Mouse (Mus musculus): ENCODE measurements around the gene Klf8.
"Not testable (repeated sequence)": the region's sequence is repeated elsewhere in the genome, so short reads cannot be mapped to it uniquely, and the experiment has no call there.

The Klf8 gene

GRCm38 (mm10) chrX:153237304-153237919 lies at the start of gene Klf8:
TSS of gene Klf8 (plus strand) at chrX:153237466.
- DNase-seq = peak; percentile 17 to 25

DNA sequence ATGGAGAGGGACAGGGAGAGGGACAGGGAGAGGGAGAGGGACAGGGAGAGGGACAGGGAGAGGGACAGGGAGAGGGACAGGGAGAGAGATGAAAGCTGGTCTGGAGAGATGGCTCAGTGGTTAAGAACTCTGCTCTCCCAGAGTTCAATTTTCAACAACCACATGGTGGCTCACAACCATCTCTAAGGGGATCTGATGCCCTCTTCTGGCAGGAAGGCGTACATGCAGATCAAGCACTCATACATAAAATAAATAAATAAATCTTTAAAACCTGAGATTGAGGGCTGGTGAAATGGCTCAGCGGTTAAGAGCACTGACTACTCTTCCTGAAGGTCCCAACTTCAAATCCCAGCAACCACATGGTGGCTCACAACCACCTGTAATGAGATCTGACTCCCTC lies 38.1 kb upstream of the Klf8 start:
- DNase-seq = not testable (repeated sequence)

- DNase-seq = no peak
Observed at GRCm38 (mm10) chrX:153211101-153211500, 26.2 kb upstream of the Klf8 start.

DNA sequence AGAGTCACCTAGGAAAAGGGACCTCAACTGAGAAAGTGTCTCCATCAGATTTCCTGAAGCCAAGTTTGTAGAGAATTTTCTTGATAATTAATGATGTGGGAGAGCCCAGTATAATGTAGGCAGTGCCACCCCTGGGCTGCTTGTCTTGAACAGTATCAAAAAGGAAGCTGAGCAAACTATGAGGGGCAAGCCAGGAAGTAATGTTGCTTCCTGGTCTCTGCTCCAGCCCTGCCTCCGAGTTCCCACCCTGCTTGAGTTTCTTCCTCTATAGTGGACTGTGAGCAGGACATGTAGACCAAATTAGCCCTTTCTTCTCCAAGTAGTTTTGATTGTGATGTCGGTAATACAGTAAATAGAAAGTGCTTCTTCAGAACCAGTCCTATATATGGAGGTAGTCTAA lies 6.0 kb upstream of the Klf8 start:
- no peak for DNase-seq

DNA sequence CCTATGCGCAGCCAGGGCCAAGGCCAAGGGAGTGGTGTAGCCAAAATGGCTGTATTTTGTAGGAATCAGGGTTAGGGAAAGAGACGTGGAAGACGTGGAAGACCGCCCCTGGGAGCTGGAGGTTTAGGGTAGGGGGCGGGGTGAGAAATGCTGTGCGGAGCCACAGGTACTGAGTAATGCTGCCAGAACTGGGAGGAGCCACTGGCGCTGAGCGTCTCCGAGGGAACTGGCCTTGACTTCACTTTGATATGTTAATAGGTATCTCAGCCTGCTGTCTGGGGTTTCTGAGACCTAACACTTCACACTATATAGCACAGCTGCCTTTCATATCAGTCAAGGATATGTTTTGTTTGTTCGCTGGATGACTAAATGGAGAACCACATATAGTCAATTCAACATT lies 4.0 kb upstream of the Klf8 start:
- no peak for DNase-seq

DNA sequence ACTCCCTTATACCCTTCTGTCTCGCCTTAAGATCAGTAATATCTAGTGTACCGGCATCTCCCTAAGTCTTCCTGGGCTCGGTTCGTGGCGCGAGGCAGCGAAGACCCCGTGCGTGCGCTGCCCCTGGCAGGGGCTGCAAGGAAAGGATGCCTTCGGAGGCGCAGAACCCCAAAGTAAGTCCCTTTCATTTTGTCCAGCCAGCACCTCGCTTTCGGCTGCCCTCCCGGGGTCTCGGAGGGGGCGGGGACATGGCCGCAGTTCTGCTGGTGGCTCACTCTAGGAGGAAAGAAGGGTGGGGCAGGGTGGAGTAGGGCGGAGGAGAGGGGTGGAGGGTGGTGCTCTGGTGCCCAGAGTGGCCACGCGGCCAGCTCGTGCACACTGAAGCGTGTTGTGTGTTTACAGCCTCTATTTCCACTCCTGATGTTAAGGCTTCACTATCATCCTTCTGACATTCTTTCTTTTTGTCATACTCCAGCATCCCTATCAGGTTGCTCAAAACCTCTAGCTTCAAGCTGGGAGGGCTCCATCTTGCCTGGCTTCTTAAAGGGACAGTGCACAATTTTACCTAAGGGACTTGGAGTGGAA lies 746 bp downstream of the Klf8 start:
- DNase-seq = peak; percentile 55 to 58

DNA sequence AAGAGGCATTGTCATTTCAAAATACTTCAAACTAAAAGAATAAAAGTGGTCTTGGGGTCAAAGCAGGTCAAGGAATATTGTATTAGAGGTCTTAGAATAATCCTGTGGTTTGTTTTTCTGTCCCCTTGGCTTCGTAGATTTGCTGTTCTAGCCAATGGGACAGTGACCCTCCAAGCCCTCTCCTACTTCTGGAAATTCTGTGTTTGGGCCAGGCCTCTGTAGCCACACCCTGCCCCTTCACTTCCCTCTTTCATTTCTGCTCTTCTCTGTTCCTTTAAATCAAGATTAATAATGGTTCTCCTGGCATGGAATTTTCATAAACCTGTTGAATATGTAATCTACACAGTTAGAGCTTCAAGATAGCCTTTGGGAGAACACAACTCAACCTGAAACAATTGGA lies 17.0 kb downstream of the Klf8 start:
- no peak for DNase-seq

- DNase-seq = no peak
Observed at GRCm38 (mm10) chrX:153255504-153255903, 18.2 kb downstream of the Klf8 start.

- DNase-seq = no peak
Observed at GRCm38 (mm10) chrX:153282185-153282584, 44.9 kb downstream of the Klf8 start.

GRCm38 (mm10) chrX:153311356-153311755 lies 74.1 kb downstream of the Klf8 start:
- DNase-seq = no peak

DNA sequence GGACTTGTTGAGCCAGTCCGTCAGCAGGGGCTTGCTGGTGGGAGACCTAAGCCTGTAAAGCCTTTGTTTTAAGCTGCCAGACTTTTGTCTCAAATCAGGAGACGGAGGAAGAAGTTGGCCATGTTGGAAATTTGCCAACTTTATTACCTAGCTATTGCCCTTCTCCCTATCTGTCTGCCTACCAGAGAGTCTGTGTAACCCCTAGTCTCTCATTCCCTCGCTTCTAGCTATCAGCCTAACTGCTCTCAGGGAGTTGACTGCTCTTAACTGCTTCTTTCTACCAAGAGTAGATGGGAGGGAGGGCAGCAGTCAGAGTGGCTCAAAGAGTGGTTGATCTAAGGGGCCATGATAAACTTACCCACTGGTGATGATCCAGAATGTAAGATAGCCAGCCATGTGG lies 85.8 kb downstream of the Klf8 start:
- DNase-seq = no peak

DNA sequence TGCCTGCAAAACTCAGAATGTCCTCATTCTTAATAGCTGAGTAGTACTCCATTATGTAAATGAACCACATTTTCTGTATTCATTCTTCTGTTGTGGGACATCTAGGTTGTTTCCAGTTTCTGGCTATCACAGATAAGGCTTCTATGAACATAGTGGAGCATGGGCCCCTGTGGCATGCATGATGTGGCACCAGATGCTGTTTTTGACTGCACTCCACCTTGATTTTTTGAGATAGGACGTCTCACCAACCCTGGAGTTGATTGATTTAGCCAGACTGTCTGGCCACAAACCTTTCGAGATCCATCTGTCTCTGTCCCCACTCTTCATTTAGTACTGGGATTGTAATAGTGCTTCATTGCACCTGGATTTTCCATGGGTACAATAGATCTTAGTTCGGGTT lies 96.9 kb downstream of the Klf8 start:
- not testable (repeated sequence) for DNase-seq

- DNase-seq = peak; percentile 37 to 49
Observed at GRCm38 (mm10) chrX:153359331-153360215, 122.3 kb downstream of the Klf8 start.

GRCm38 (mm10) chrX:153360216-153360590 lies 122.9 kb downstream of the Klf8 start:
- DNase-seq = no peak

DNA sequence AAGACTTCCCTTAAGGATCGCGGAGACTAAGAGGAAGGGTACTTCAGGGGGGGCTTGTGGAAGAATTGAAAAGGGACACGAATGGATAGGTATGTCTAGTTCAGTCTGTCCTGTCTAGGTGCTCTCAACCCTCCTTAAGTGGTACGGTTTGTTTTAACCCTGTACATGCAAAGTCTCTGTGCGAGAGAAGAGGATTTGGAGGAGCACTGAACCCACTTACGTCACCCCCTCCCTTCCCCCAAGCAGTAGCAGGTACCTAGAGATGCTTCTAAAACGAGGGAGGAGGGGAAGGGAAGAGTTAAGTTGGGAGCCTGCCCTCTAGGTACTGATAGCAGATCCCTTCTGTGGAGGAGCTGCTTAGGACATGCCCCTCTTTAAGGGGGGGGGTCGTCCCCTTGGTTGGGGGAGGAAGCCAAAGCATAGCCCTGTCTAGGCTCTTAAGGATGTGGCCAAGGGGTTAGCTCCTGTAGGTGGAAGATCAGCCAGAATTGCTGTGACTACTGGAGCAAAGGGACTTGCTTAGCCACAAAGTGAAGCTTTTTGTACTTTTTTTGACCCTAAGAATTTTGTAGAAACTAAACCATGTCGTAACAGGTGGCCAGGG lies 123.5 kb downstream of the Klf8 start:
- DNase-seq = no peak

GRCm38 (mm10) chrX:153366754-153367153 lies 129.5 kb downstream of the Klf8 start:
- DNase-seq = peak; percentile 40 to 53

GRCm38 (mm10) chrX:153369780-153370179 lies 132.5 kb downstream of the Klf8 start:
- DNase-seq = no peak

DNA sequence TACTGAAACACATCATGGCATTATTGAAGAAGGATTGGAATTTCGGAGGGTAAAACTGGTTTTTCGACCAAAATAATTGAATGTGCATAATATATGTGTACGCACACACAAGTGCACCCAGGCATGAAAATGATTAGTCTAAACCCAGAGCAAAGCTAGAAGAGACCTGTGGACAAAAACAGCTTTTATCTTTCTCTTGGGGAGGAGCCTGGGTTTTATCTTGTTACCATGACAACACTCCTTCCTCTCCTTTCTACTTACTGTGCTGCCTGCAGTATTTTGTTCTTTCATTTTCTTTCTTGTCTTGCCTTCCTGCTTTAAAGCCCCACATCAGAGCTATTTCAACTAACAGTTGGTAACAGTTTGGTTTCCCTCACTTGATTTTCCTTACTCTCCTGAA lies 137.8 kb downstream of the Klf8 start:
- DNase-seq = no peak

DNA sequence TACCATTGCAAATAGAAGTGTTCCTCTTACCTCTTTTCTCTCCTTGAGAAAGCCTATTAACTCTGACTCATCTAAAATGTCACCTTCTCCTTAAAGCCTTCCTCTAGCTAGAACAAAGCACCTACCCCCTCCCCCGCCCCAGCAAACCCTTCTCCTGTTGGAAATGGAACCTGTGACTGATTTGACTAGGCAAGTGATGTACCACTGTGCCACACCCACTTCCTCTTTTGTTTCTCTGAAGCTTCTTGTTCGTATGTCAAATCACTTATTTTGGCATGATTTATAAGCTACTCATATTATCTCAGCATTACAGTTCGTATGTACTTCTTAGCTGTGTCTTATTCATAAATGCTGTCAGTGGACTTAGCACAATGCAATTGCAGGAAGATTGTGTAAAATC lies 144.5 kb downstream of the Klf8 start:
- DNase-seq = no peak

GRCm38 (mm10) chrX:153389291-153389690 lies 152.0 kb downstream of the Klf8 start:
- peak; percentile 12 to 22 for DNase-seq

DNA sequence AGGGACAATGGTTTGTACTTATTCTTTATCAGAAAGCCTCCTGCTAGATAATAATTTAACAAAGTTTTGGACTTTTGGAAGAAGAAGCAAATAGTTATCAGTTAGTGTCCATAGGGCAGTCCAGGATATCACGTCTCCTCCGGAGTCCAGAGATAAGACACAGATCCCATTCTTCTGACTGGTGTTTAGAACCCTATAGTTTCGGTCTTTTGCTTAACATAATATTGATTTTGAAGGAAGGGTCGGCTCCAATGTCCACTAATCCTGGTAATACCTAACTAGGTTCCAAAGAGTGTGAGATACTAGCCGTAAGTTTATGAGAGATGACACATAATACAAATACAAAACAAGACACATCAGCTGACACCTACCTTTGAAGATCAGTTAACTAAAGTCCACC lies 179.8 kb downstream of the Klf8 start:
- no peak for DNase-seq

- no peak for DNase-seq
Observed at GRCm38 (mm10) chrX:153433659-153434293, 196.5 kb downstream of the Klf8 start.

- DNase-seq = no peak
Observed at GRCm38 (mm10) chrX:153439573-153439972, 202.3 kb downstream of the Klf8 start.

All from cerebellum, adult 18-20 months (tissue).